Mouse (Mus musculus): ENCODE measurements at regions not wholly inside any gene's neighbourhood (a gene's known extent, or its start where the extent isn't known, plus 50 kb on each side); places are given as distances from the start of the nearest gene placed in this dataset.
"Not testable (repeated sequence)": the region's sequence is repeated elsewhere in the genome, so short reads cannot be mapped to it uniquely, and the experiment has no call there.

DNA sequence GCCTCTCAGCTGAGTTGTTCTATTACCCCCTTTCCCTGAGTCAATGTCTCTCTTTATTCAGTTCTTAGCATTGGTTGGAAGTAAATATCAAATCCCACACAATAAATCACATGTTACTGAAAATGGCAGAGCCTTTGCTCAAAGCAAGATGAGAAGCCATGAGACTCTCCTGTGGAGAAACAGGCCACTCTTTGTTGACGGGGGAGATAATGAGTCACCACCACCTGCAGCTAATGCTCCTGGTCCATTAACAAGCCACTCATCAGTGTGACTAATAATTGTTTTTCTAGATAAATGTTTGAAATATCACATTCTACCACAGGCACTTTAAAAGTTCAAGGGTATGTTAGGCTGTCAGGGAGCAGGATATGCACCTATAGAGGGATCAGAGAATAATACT is 61.0 kb upstream of the Galnt18 start:
- DNase-seq, result no peak

DNA sequence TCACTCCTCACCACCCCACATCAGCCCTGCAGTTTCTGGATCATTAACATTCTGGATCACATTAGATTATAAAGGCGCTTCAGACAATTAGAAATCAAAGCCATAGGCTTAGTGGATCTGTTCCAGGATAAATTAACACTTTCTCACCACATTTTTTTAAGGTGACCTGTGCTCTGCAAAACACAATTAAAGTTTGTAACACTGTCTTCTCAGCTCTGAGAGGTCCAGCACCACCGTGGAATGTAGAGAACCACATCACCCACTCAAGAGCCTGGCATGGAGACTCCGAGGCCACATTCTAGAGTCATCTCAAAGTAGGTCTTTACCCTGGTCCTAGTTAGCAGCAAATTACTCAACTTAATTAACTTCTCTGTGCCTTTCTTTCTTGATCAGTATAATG is 58.4 kb upstream of the Galnt18 start:
- DNase-seq, result no peak

DNA sequence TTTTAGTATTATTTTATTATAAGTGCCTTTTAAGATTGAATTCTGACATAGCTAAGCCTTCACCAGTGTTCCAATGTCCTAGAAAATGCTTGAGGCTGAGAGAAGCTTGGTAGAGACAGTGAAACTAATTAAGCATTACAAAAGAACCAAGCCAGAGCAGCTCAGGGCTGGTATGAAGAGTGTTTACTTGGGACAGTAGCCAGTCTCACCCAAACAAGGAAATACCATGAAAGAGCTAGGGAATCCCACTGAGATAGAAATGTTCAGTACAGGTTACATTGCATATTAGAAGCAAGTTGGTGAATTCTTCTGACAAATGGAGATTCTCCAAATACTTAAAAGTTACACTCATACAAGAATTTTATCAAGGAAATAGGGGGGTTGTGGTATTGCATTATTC is 54.6 kb upstream of the Galnt18 start:
- not testable (repeated sequence) for DNase-seq

DNA sequence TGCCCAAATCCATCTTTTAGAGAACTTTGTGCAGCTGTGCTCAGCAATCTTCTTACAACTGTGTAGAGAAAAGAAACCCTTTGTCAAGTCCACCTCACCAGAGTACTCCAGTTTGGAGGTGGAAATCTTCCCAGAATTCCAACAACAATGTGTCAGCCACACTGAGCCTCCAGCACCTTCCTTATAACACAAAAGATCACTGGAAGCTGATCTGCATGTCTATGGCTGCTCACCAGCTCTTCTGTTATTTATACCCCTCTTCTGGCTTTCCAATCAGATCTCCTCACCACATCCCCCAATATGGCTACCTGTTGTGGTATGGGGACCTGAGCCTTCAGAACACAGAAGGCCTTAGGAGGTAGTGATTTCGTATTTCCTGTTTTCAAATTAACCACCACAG is 50.2 kb upstream of the Galnt18 start:
- DNase-seq, result no peak

Data from layer of hippocampus, adult 9-11 months (tissue).